In genomic region chr15:99253175-99253479, GRCm38 (mm10) we compare ENCODE assay signal across 11 mouse cellular contexts. TPM values are rescaled to one million over a fixed set of nuclear protein-coding genes. Genes with fewer than 3 reads are reported as not detected.
DNase-seq lines count a peak whose midpoint lies in the region; ATAC-seq and TF ChIP-seq lines count a peak whose summit lies in the region.
"Not testable (repeated sequence)": the region's sequence is repeated elsewhere in the genome, so short reads cannot be mapped to it uniquely, and the experiment has no call there.
"Had no signal": no experiment of that assay in that cellular context is flagged by ENCODE, and none has a peak within 500 bp of the region (broad histone marks: within the 10 kb centered on the region; RNA-seq: fewer than 3 reads in every experiment).

No protein-coding gene starts in this region.

- peak overlapping the region; percentile 68 for H3K4me2 ChIP-seq in embryonic facial prominence, embryonic 14.5 days (ENCODE audit: low read depth, low read length)
- peak overlapping the region; percentile 80; the same call in 1 of the 2 replicates for H3K4me2 ChIP-seq in intestine, postnatal 0 days (replicated peaks; ENCODE audit: low read depth)
- H3K4me2 ChIP-seq in limb, embryonic 15.5 days = peak overlapping the region; percentile 73; the same call in 1 of the 2 replicates
- H3K4me2 ChIP-seq in lung, embryonic 16.5 days (ENCODE audit: low read depth, low read length) = peak overlapping the region; percentile 53
- H3K4me2 ChIP-seq in midbrain, postnatal 0 days (ENCODE audit: low read depth, low read length, poor library complexity, severe bottlenecking) = peak overlapping the region; percentile 77
- not testable (repeated sequence) for H3K4me2 ChIP-seq in stomach, postnatal 0 days (replicated peaks; ENCODE audit: low read depth)

- not testable (repeated sequence) for H3K4me3 ChIP-seq in embryonic facial prominence, embryonic 14.5 days (ENCODE audit: low read depth, low read length); intestine, postnatal 0 days (ENCODE audit: low read depth, low read length); lung, embryonic 16.5 days (ENCODE audit: low read length)
- H3K4me3 ChIP-seq in gastrocnemius, adult 2 months = peak overlapping the region; percentile 86; the same call in 1 of the 2 replicates
- H3K4me3 ChIP-seq in hindbrain, embryonic 10.5 days = peak overlapping the region; percentile 70
- peak overlapping the region; percentile 70; the same call in 1 of the 2 replicates for H3K4me3 ChIP-seq in limb, embryonic 15.5 days
- H3K4me3 ChIP-seq in midbrain, postnatal 0 days (ENCODE audit: low read depth, low read length) = peak overlapping the region; percentile 41; the same call in 1 of the 2 replicates
- peak overlapping the region; percentile 57; the same call in 1 of the 2 replicates for H3K4me3 ChIP-seq in stomach, postnatal 0 days (ENCODE audit: low read depth, low read length)

- H3K36me3 ChIP-seq in embryonic facial prominence, embryonic 14.5 days (ENCODE audit: control insufficient read depth, insufficient read depth, low read length) = peaks cover 18% of the 10 kb centered on the region; the same call in 1 of the 2 replicates
- peaks cover 21% of the 10 kb centered on the region for H3K36me3 ChIP-seq in hindbrain, embryonic 10.5 days
- H3K36me3 ChIP-seq in intestine, postnatal 0 days (ENCODE audit: control insufficient read depth, insufficient read depth) = peaks cover 14% of the 10 kb centered on the region
- peaks cover 14% of the 10 kb centered on the region for H3K36me3 ChIP-seq in limb, embryonic 15.5 days
- H3K36me3 ChIP-seq in lung, embryonic 16.5 days (ENCODE audit: control insufficient read depth, insufficient read depth, low read length); midbrain, postnatal 0 days (ENCODE audit: insufficient read depth, low read length); stomach, postnatal 0 days (ENCODE audit: control insufficient read depth, insufficient read depth, low read length): not testable (repeated sequence)

- peak overlapping the region; percentile 96 for H3K27ac ChIP-seq in embryonic facial prominence, embryonic 14.5 days (replicated peaks; ENCODE audit: low read depth, low read length)
- peak overlapping the region; percentile 96 for H3K27ac ChIP-seq in gastrocnemius, adult 2 months
- not testable (repeated sequence) for H3K27ac ChIP-seq in hindbrain, embryonic 10.5 days
- H3K27ac ChIP-seq in intestine, postnatal 0 days (ENCODE audit: low read depth, low read length) = peak overlapping the region; percentile 93
- peak overlapping the region; percentile 98; the same call in 1 of the 2 replicates for H3K27ac ChIP-seq in limb, embryonic 15.5 days
- peak overlapping the region; percentile 90 for H3K27ac ChIP-seq in lung, embryonic 16.5 days (ENCODE audit: low read length)
- H3K27ac ChIP-seq in midbrain, postnatal 0 days (ENCODE audit: low read depth, low read length) = peak overlapping the region; percentile 84; the same call in 1 of the 2 replicates
- H3K27ac ChIP-seq in stomach, postnatal 0 days (replicated peaks) = peak overlapping the region; percentile 99; the same call in 1 of the 2 replicates

- DNase-seq in embryonic facial prominence, embryonic 14.5 days (ENCODE audit: low spot score); gastrocnemius, adult 2 months; hindbrain, embryonic 10.5 days (ENCODE audit: low spot score); midbrain, postnatal 0 days (ENCODE audit: low spot score); stomach, postnatal 0 days (ENCODE audit: low spot score): not testable (repeated sequence)

- H3K9ac ChIP-seq in embryonic facial prominence, embryonic 14.5 days (ENCODE audit: low read depth, low read length); intestine, postnatal 0 days (ENCODE audit: low read depth, low read length); limb, embryonic 15.5 days; lung, embryonic 16.5 days (ENCODE audit: low read length); midbrain, postnatal 0 days (replicated peaks; ENCODE audit: low read length, poor library complexity, severe bottlenecking); stomach, postnatal 0 days (ENCODE audit: low read length): not testable (repeated sequence)

- 43% methylated on average over 2 of the region's 2 CpGs for WGBS in embryonic facial prominence, embryonic 14.5 days
- WGBS in hindbrain, embryonic 10.5 days = 45% methylated on average over 2 of the region's 2 CpGs
- WGBS in intestine, postnatal 0 days = 76% methylated on average over 1 of the region's 2 CpGs
- 38% methylated on average over 2 of the region's 2 CpGs for WGBS in limb, embryonic 15.5 days
- WGBS in lung, embryonic 16.5 days = 40% methylated on average over 2 of the region's 2 CpGs
- WGBS in midbrain, postnatal 0 days = 45% methylated on average over 2 of the region's 2 CpGs
- WGBS in stomach, postnatal 0 days = 39% methylated on average over 2 of the region's 2 CpGs

- ATAC-seq in embryonic facial prominence, embryonic 14.5 days (ENCODE audit: low read depth); intestine, postnatal 0 days; limb, embryonic 15.5 days (ENCODE audit: insufficient number of reproducible peaks, low FRiP score, low TSS enrichment, low read depth); lung, embryonic 16.5 days (ENCODE audit: low read depth); midbrain, postnatal 0 days (ENCODE audit: low FRiP score); stomach, postnatal 0 days (ENCODE audit: low FRiP score, low TSS enrichment): not testable (repeated sequence)

- not testable (repeated sequence) for TF ChIP-seq EP300 in stomach, postnatal 0 days (optimal IDR thresholded peaks at IDR 0.05)

- H3K9me3 ChIP-seq in embryonic facial prominence, embryonic 14.5 days (ENCODE audit: control insufficient read depth, low read length); hindbrain, embryonic 10.5 days; intestine, postnatal 0 days (ENCODE audit: control insufficient read depth); limb, embryonic 15.5 days; lung, embryonic 16.5 days (ENCODE audit: control insufficient read depth, low read length); midbrain, postnatal 0 days (ENCODE audit: low read length); stomach, postnatal 0 days (ENCODE audit: control insufficient read depth, low read length): not testable (repeated sequence)

- intact Hi-C loops in gastrocnemius, adult 2 months (cut with DNase I) = not testable (repeated sequence)

- not testable (repeated sequence) for TF ChIP-seq CTCF in gastrocnemius, adult 2 months (IDR thresholded peaks at IDR 0.05); intestine, postnatal 0 days (IDR thresholded peaks at IDR 0.05; ENCODE audit: low read depth); midbrain, postnatal 0 days (IDR thresholded peaks at IDR 0.05); stomach, postnatal 0 days (IDR thresholded peaks at IDR 0.05; ENCODE audit: low read depth)

- H3K27me3 ChIP-seq in embryonic facial prominence, embryonic 14.5 days (replicated peaks; ENCODE audit: control insufficient read depth, insufficient read depth, low read length); hindbrain, embryonic 10.5 days (ENCODE audit: insufficient read depth, poor library complexity, severe bottlenecking); intestine, postnatal 0 days (replicated peaks; ENCODE audit: control insufficient read depth, insufficient read depth, low read length); limb, embryonic 15.5 days; lung, embryonic 16.5 days (ENCODE audit: control insufficient read depth, insufficient read depth, low read depth, low read length); midbrain, postnatal 0 days (ENCODE audit: insufficient read depth, low read length); stomach, postnatal 0 days (ENCODE audit: control insufficient read depth, insufficient read depth, low read length): not testable (repeated sequence)

- H3K4me1 ChIP-seq in embryonic facial prominence, embryonic 14.5 days (ENCODE audit: control insufficient read depth, insufficient read depth, low read length); intestine, postnatal 0 days (replicated peaks; ENCODE audit: control insufficient read depth, insufficient read depth, low read length); lung, embryonic 16.5 days (replicated peaks; ENCODE audit: control insufficient read depth, insufficient read depth, low read length); midbrain, postnatal 0 days (ENCODE audit: insufficient read depth, low read length); stomach, postnatal 0 days (replicated peaks; ENCODE audit: control insufficient read depth, insufficient read depth): not testable (repeated sequence)
- peaks cover 27% of the 10 kb centered on the region for H3K4me1 ChIP-seq in hindbrain, embryonic 10.5 days (replicated peaks)
- peaks cover 15% of the 10 kb centered on the region; the same call in 1 of the 2 replicates for H3K4me1 ChIP-seq in limb, embryonic 15.5 days

RNA-seq across cellular contexts. Expression of gene Mcrs1, which starts 1.4 kb away (rescaled TPM):
- 115 and 130 TPM in 2 replicates for polyA plus RNA-seq in embryonic facial prominence, embryonic 14.5 days (2014; fragmentation: Nextera tagmentation; extraction: Ambion mirVana)
- total RNA-seq in gastrocnemius, adult 2 months (2021) = 10 to 100 TPM; 25.6 to 33.7 TPM
- polyA plus RNA-seq in hindbrain, embryonic 10.5 days (2016; fragmentation: Nextera tagmentation; extraction: Ambion mirVana) = 194 and 213 TPM in 2 replicates
- polyA plus RNA-seq in intestine, postnatal 0 days (2015; fragmentation: Nextera tagmentation; extraction: Ambion mirVana) = 86.8 and 92.0 TPM in 2 replicates
- polyA plus RNA-seq in limb, embryonic 15.5 days (2015; fragmentation: Nextera tagmentation; extraction: Ambion mirVana) = 114 and 129 TPM in 2 replicates
- polyA plus RNA-seq in lung, embryonic 16.5 days (2015; fragmentation: Nextera tagmentation; extraction: Ambion mirVana) = 131 and 135 TPM in 2 replicates
- total RNA-seq in midbrain, postnatal 0 days (2014; rRNA removed) = 223 and 225 TPM in 2 replicates
- polyA plus RNA-seq in midbrain, postnatal 0 days (2015; fragmentation: Nextera tagmentation; extraction: Ambion mirVana) = 207 and 222 TPM in 2 replicates
- 64.2 and 66.4 TPM in 2 replicates for polyA plus RNA-seq in stomach, postnatal 0 days (2015; fragmentation: Nextera tagmentation; extraction: Ambion mirVana)

RNA-seq across cellular contexts. Expression of gene Kcnh3, which starts 28.5 kb away (rescaled TPM):
- polyA plus RNA-seq in embryonic facial prominence, embryonic 14.5 days (2014; fragmentation: Nextera tagmentation; extraction: Ambion mirVana) = 1.5 TPM in 2 replicates
- total RNA-seq in gastrocnemius, adult 2 months (2021) = not detected
- 0.04 and 0.12 TPM in 2 replicates for polyA plus RNA-seq in hindbrain, embryonic 10.5 days (2016; fragmentation: Nextera tagmentation; extraction: Ambion mirVana)
- 0.20 and 0.48 TPM in 2 replicates for polyA plus RNA-seq in intestine, postnatal 0 days (2015; fragmentation: Nextera tagmentation; extraction: Ambion mirVana)
- polyA plus RNA-seq in limb, embryonic 15.5 days (2015; fragmentation: Nextera tagmentation; extraction: Ambion mirVana) = 0.43 and 0.68 TPM in 2 replicates
- 0.69 and 0.82 TPM in 2 replicates for polyA plus RNA-seq in lung, embryonic 16.5 days (2015; fragmentation: Nextera tagmentation; extraction: Ambion mirVana)
- 1.6 and 3.6 TPM in 2 replicates for total RNA-seq in midbrain, postnatal 0 days (2014; rRNA removed)
- polyA plus RNA-seq in midbrain, postnatal 0 days (2015; fragmentation: Nextera tagmentation; extraction: Ambion mirVana) = 0.60 and 0.67 TPM in 2 replicates
- 0.29 and 0.30 TPM in 2 replicates for polyA plus RNA-seq in stomach, postnatal 0 days (2015; fragmentation: Nextera tagmentation; extraction: Ambion mirVana)
- total RNA-seq: granulocyte monocyte progenitor cell, adult 5-6 weeks; hematopoietic stem cell, adult 5-6 weeks had no signal

RNA-seq across cellular contexts. Expression of gene Prpf40b, which starts 41.8 kb away (rescaled TPM):
- polyA plus RNA-seq in embryonic facial prominence, embryonic 14.5 days (2014; fragmentation: Nextera tagmentation; extraction: Ambion mirVana) = 40.1 and 42.2 TPM in 2 replicates
- total RNA-seq in gastrocnemius, adult 2 months (2021) = 10 to 100 TPM; 24.8 to 27.0 TPM
- polyA plus RNA-seq in hindbrain, embryonic 10.5 days (2016; fragmentation: Nextera tagmentation; extraction: Ambion mirVana) = 61.1 and 63.3 TPM in 2 replicates
- polyA plus RNA-seq in intestine, postnatal 0 days (2015; fragmentation: Nextera tagmentation; extraction: Ambion mirVana) = 10.8 and 12.7 TPM in 2 replicates
- 52.5 and 53.8 TPM in 2 replicates for polyA plus RNA-seq in limb, embryonic 15.5 days (2015; fragmentation: Nextera tagmentation; extraction: Ambion mirVana)
- polyA plus RNA-seq in lung, embryonic 16.5 days (2015; fragmentation: Nextera tagmentation; extraction: Ambion mirVana) = 54.0 and 55.1 TPM in 2 replicates
- total RNA-seq in midbrain, postnatal 0 days (2014; rRNA removed) = 95.5 and 97.9 TPM in 2 replicates
- 99.6 and 107 TPM in 2 replicates for polyA plus RNA-seq in midbrain, postnatal 0 days (2015; fragmentation: Nextera tagmentation; extraction: Ambion mirVana)
- 16.1 and 18.3 TPM in 2 replicates for polyA plus RNA-seq in stomach, postnatal 0 days (2015; fragmentation: Nextera tagmentation; extraction: Ambion mirVana)

RNA-seq across cellular contexts. Expression of gene Fam186b, which starts 42.6 kb away (rescaled TPM):
- polyA plus RNA-seq in embryonic facial prominence, embryonic 14.5 days (2014; fragmentation: Nextera tagmentation; extraction: Ambion mirVana) = 0.06 and 0.14 TPM in 2 replicates
- not detected for total RNA-seq in gastrocnemius, adult 2 months (2021)
- 0.20 and 0.27 TPM in 2 replicates for polyA plus RNA-seq in hindbrain, embryonic 10.5 days (2016; fragmentation: Nextera tagmentation; extraction: Ambion mirVana)
- polyA plus RNA-seq in intestine, postnatal 0 days (2015; fragmentation: Nextera tagmentation; extraction: Ambion mirVana) = not detected in 2 replicates
- 0.10 and 0.18 TPM in 2 replicates for polyA plus RNA-seq in limb, embryonic 15.5 days (2015; fragmentation: Nextera tagmentation; extraction: Ambion mirVana)
- 0.15 and 0.23 TPM in 2 replicates for polyA plus RNA-seq in lung, embryonic 16.5 days (2015; fragmentation: Nextera tagmentation; extraction: Ambion mirVana)
- total RNA-seq in midbrain, postnatal 0 days (2014; rRNA removed) = 0.38 and 2.3 TPM in 2 replicates
- 1.4 and 1.6 TPM in 2 replicates for polyA plus RNA-seq in midbrain, postnatal 0 days (2015; fragmentation: Nextera tagmentation; extraction: Ambion mirVana)
- polyA plus RNA-seq in stomach, postnatal 0 days (2015; fragmentation: Nextera tagmentation; extraction: Ambion mirVana) = 0.28 TPM in 1 of 2 replicates, not detected in the other
- total RNA-seq: granulocyte monocyte progenitor cell, adult 5-6 weeks had no signal
- polyA plus RNA-seq: erythroblast, embryonic 14.5 days had no signal
